Mouse (Mus musculus): ENCODE data around the gene Wscd2. TPM values are rescaled to one million over a fixed set of nuclear protein-coding genes. Genes with fewer than 3 reads are reported as not detected.

The Wscd2 gene
- polyA plus RNA-seq, 1 experiment from 2014 or later = 7.6 TPM

DNA sequence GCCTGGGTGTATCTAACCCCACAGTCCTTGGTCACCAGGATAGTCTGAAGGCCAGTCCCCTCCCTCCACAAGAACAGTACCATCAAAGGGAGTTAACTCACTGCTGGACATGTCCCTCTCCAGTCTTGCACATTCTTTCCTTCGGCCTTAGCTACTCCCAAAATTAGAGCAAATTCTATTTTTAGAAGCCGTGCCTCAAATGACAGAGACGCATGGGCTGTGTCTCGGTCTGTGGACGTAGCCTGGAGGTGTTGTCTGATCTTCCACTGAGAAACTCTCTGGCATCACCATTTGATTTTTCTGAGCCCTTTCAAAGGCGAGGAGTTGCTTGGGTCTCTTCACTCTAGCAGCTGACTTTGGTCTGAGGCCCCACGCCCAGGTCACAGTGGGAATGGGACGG lies 2.3 kb upstream of the Wscd2 start:
- Histone ChIP-seq H3K4me3 (ENCODE audit: low read depth, low read length) (no peak overlapping the region), H3K27me3 (ENCODE audit: control insufficient read depth, insufficient read depth, low read length) (peaks cover 3% of the 10 kb centered on the region), H3K27ac (ENCODE audit: low read depth, low read length) (no peak overlapping the region), H3K9me3 (ENCODE audit: control insufficient read depth, low read length) (no peaks in the 10 kb centered on the region), H3K4me1 (replicated peaks; ENCODE audit: control insufficient read depth, insufficient read depth, low read length) (peaks cover 8% of the 10 kb centered on the region; the same call in 1 of the 2 replicates), H3K9ac (ENCODE audit: low read length) (no peak overlapping the region), H3K4me2 (ENCODE audit: low read depth, low read length, severe bottlenecking) (no peak overlapping the region), H3K36me3 (ENCODE audit: control insufficient read depth, insufficient read depth, low read length) (no peaks in the 10 kb centered on the region)
- ATAC-seq (replicated peaks; ENCODE audit: low FRiP score) (no peak), DNase-seq (ENCODE audit: low spot score) (no peak)
- 84% methylated on average over 8 of the region's 8 CpGs for WGBS

GRCm38 (mm10) chr5:113489617-113490016 lies 516 bp upstream of the Wscd2 start:
- ATAC-seq (replicated peaks; ENCODE audit: low FRiP score) (no peak), DNase-seq (ENCODE audit: low spot score) (no peak)
- 94% methylated on average over 9 of the region's 9 CpGs for WGBS
- no peaks in the 10 kb centered on the region for H3K9me3 ChIP-seq (ENCODE audit: control insufficient read depth, low read length)
- no peak overlapping the region for H3K4me3 ChIP-seq (ENCODE audit: low read depth, low read length)
- no peak overlapping the region for H3K4me2 ChIP-seq (ENCODE audit: low read depth, low read length, severe bottlenecking)
- peaks cover 8% of the 10 kb centered on the region; the same call in 1 of the 2 replicates for H3K4me1 ChIP-seq (replicated peaks; ENCODE audit: control insufficient read depth, insufficient read depth, low read length)
- H3K27me3 ChIP-seq (ENCODE audit: control insufficient read depth, insufficient read depth, low read length) = peaks cover 3% of the 10 kb centered on the region
- no peaks in the 10 kb centered on the region for H3K36me3 ChIP-seq (ENCODE audit: control insufficient read depth, insufficient read depth, low read length)
- no peak overlapping the region for H3K9ac ChIP-seq (ENCODE audit: low read length)
- H3K27ac ChIP-seq (ENCODE audit: low read depth, low read length) = no peak overlapping the region

- H3K27me3 ChIP-seq (ENCODE audit: control insufficient read depth, insufficient read depth, low read length) = peaks cover 3% of the 10 kb centered on the region
- peak; percentile 68 for ATAC-seq (replicated peaks; ENCODE audit: low FRiP score)
- peaks cover 8% of the 10 kb centered on the region; the same call in 1 of the 2 replicates for H3K4me1 ChIP-seq (replicated peaks; ENCODE audit: control insufficient read depth, insufficient read depth, low read length)
Measured at GRCm38 (mm10) chr5:113490467-113491260, 531 bp downstream of the Wscd2 start.

DNA sequence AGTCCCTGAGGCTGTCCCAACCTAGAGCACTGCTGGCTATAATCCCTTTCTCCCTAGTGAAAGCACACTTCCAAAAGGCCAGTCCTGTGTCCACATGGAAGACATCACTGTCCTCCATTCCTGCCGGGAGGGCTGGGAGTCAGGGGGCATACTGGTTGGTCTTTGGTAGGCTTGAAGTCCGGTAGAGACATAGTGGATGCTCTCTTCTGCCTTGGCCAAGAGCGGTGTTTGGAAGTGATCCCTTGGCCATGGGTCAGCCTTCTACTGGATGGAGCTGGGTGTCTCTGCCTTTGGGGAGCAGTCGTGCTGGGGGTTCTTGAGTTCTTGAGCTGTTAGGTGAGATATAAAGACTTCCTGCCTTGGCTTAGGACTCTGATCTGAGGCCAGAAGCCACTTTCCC lies 1.4 kb downstream of the Wscd2 start:
- DNase-seq (ENCODE audit: low spot score) = no peak
- no peak overlapping the region; the same call in 1 of the 2 replicates for H3K9ac ChIP-seq (ENCODE audit: low read length)
- no peaks in the 10 kb centered on the region for H3K9me3 ChIP-seq (ENCODE audit: control insufficient read depth, low read length)
- no peaks in the 10 kb centered on the region for H3K36me3 ChIP-seq (ENCODE audit: control insufficient read depth, insufficient read depth, low read length)
- H3K4me3 ChIP-seq (ENCODE audit: low read depth, low read length) = peak overlapping the region; percentile 52; the same call in 1 of the 2 replicates
- no peak for ATAC-seq (replicated peaks; ENCODE audit: low FRiP score)
- H3K27me3 ChIP-seq (ENCODE audit: control insufficient read depth, insufficient read depth, low read length) = peaks cover 3% of the 10 kb centered on the region
- peak overlapping the region; percentile 97 for H3K4me2 ChIP-seq (ENCODE audit: low read depth, low read length, severe bottlenecking)
- 80% methylated on average over 4 of the region's 4 CpGs for WGBS
- no peak overlapping the region for H3K27ac ChIP-seq (ENCODE audit: low read depth, low read length)
- peaks cover 8% of the 10 kb centered on the region; the same call in 1 of the 2 replicates for H3K4me1 ChIP-seq (replicated peaks; ENCODE audit: control insufficient read depth, insufficient read depth, low read length)

More at GRCm38 (mm10) chr5:113490467-113491260, 531 bp downstream of the Wscd2 start:
- 0 out of 2 replicates have a peak overlapping the region, but pooled peaks have one; percentile 14 for H3K27ac ChIP-seq (ENCODE audit: low read depth, low read length)
- no peaks in the 10 kb centered on the region for H3K9me3 ChIP-seq (ENCODE audit: control insufficient read depth, low read length)
- H3K4me3 ChIP-seq (ENCODE audit: low read depth, low read length) = peak overlapping the region; percentile 52
- under 1% methylated on average over 62 of the region's 63 CpGs for WGBS
- peak overlapping the region; percentile 57 for H3K9ac ChIP-seq (ENCODE audit: low read length)
- H3K36me3 ChIP-seq (ENCODE audit: control insufficient read depth, insufficient read depth, low read length) = no peaks in the 10 kb centered on the region
- H3K4me2 ChIP-seq (ENCODE audit: low read depth, low read length, severe bottlenecking) = peak overlapping the region; percentile 97
- peak; percentile 78 for DNase-seq (ENCODE audit: low spot score)

- DNase-seq (ENCODE audit: low spot score) (no peak), ATAC-seq (replicated peaks; ENCODE audit: low FRiP score) (no peak)
- peaks cover 8% of the 10 kb centered on the region; the same call in 1 of the 2 replicates for H3K4me1 ChIP-seq (replicated peaks; ENCODE audit: control insufficient read depth, insufficient read depth, low read length)
- H3K9ac ChIP-seq (ENCODE audit: low read length) = no peak overlapping the region
- 88% methylated on average over 3 of the region's 3 CpGs for WGBS
- no peak overlapping the region for H3K4me3 ChIP-seq (ENCODE audit: low read depth, low read length)
- H3K9me3 ChIP-seq (ENCODE audit: control insufficient read depth, low read length) = no peaks in the 10 kb centered on the region
- no peak overlapping the region for H3K27ac ChIP-seq (ENCODE audit: low read depth, low read length)
- 0 out of 2 replicates have a peak overlapping the region, but pooled peaks have one; percentile 97 for H3K4me2 ChIP-seq (ENCODE audit: low read depth, low read length, severe bottlenecking)
- H3K27me3 ChIP-seq (ENCODE audit: control insufficient read depth, insufficient read depth, low read length) = peaks cover 3% of the 10 kb centered on the region
- no peaks in the 10 kb centered on the region for H3K36me3 ChIP-seq (ENCODE audit: control insufficient read depth, insufficient read depth, low read length)
Measured at GRCm38 (mm10) chr5:113491988-113492387, 1.9 kb downstream of the Wscd2 start.

DNA sequence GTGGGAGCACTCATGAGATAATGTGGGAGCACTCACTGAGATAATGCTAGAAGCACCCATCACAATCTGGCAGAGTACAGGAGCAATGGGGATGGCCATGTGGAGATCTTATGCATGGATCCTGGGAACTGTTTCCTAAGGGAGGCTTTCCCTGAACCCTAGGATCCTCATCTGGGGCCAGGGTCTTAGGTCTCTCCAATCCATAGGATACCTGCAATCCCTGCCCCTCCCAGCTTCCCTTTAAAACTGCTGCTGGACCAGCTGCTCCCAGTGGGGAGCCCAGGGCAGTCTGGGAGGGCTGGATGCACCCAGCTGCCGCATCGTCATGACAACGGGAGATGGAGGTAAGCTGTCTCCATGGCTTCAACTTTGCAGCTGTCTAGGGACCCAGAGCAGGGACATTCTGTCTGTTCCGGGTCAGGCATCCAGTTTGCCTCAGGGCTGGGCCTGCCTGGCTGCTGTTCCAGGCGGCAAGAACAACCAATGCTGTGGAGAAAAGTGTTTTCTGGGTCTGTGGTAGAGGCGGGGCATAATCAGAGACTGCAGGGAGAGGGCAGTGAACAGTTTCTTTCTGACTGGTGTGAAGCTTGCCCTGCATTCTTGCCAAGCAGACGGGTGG lies 2.4 kb downstream of the Wscd2 start:
- peaks cover 3% of the 10 kb centered on the region for H3K27me3 ChIP-seq (ENCODE audit: control insufficient read depth, insufficient read depth, low read length)
- ATAC-seq (replicated peaks; ENCODE audit: low FRiP score) (peak; percentile 56; the same call in 1 of the 2 replicates), DNase-seq (ENCODE audit: low spot score) (peak; percentile 62)
- H3K27ac ChIP-seq (ENCODE audit: low read depth, low read length) = no peak overlapping the region
- H3K9me3 ChIP-seq (ENCODE audit: control insufficient read depth, low read length) = no peaks in the 10 kb centered on the region
- peaks cover 8% of the 10 kb centered on the region; the same call in 1 of the 2 replicates for H3K4me1 ChIP-seq (replicated peaks; ENCODE audit: control insufficient read depth, insufficient read depth, low read length)
- no peak overlapping the region for H3K9ac ChIP-seq (ENCODE audit: low read length)
- H3K4me2 ChIP-seq (ENCODE audit: low read depth, low read length, severe bottlenecking) = peak overlapping the region; percentile 32; the same call in 1 of the 2 replicates
- H3K4me3 ChIP-seq (ENCODE audit: low read depth, low read length) = no peak overlapping the region
- WGBS = 9% methylated on average over 7 of the region's 7 CpGs
- no peaks in the 10 kb centered on the region for H3K36me3 ChIP-seq (ENCODE audit: control insufficient read depth, insufficient read depth, low read length)

GRCm38 (mm10) chr5:113493997-113494396 lies 3.9 kb downstream of the Wscd2 start:
- 79% methylated on average over 8 of the region's 8 CpGs for WGBS
- Histone ChIP-seq H3K4me2 (ENCODE audit: low read depth, low read length, severe bottlenecking) (no peak overlapping the region), H3K9ac (ENCODE audit: low read length) (no peak overlapping the region)

DNA sequence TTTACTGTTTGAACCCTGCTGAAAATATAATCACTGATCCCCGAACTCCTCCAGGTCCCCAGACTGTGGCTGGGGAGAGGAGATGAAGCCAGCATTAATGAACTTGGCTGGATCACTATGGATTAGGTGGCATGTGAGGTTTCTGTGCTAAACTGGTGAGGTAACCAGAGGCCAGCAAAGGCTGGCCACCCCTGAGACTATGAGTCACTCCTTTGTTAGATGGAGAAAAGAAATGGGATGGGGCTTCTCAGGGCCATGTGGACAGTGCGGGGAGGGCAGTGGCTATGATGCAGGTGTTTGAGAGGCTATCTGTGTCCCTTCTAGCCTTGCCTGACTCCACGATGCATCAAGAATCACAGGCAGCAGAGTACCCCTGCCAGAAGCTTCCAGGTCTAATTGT lies 6.8 kb downstream of the Wscd2 start:
- no peak for DNase-seq (ENCODE audit: low spot score)
- no peaks in the 10 kb centered on the region for H3K27me3 ChIP-seq (ENCODE audit: control insufficient read depth, insufficient read depth, low read length)
- H3K4me2 ChIP-seq (ENCODE audit: low read depth, low read length, severe bottlenecking) = no peak overlapping the region
- no peaks in the 10 kb centered on the region for H3K36me3 ChIP-seq (ENCODE audit: control insufficient read depth, insufficient read depth, low read length)
- no peak overlapping the region for H3K4me3 ChIP-seq (ENCODE audit: low read depth, low read length)
- ATAC-seq (replicated peaks; ENCODE audit: low FRiP score) = no peak
- no peaks in the 10 kb centered on the region; the same call in 1 of the 2 replicates for H3K4me1 ChIP-seq (replicated peaks; ENCODE audit: control insufficient read depth, insufficient read depth, low read length)
- H3K27ac ChIP-seq (ENCODE audit: low read depth, low read length) = no peak overlapping the region
- H3K9ac ChIP-seq (ENCODE audit: low read length) = no peak overlapping the region
- 67% methylated on average over 3 of the region's 3 CpGs for WGBS
- no peaks in the 10 kb centered on the region for H3K9me3 ChIP-seq (ENCODE audit: control insufficient read depth, low read length)

More at GRCm38 (mm10) chr5:113493997-113494396, 3.9 kb downstream of the Wscd2 start:
- peaks cover 3% of the 10 kb centered on the region for H3K27me3 ChIP-seq (ENCODE audit: control insufficient read depth, insufficient read depth, low read length)
- H3K36me3 ChIP-seq (ENCODE audit: control insufficient read depth, insufficient read depth, low read length) = no peaks in the 10 kb centered on the region
- H3K9me3 ChIP-seq (ENCODE audit: control insufficient read depth, low read length) = no peaks in the 10 kb centered on the region
- H3K27ac ChIP-seq (ENCODE audit: low read depth, low read length) = no peak overlapping the region
- DNase-seq (ENCODE audit: low spot score) (no peak), ATAC-seq (replicated peaks; ENCODE audit: low FRiP score) (no peak)
- no peak overlapping the region for H3K4me3 ChIP-seq (ENCODE audit: low read depth, low read length)
- peaks cover 8% of the 10 kb centered on the region; the same call in 1 of the 2 replicates for H3K4me1 ChIP-seq (replicated peaks; ENCODE audit: control insufficient read depth, insufficient read depth, low read length)

All from forebrain, embryonic 11.5 days (tissue).